Mouse (Mus musculus) liver, adult 2 months (tissue): ENCODE results near the gene Rxfp3.

Source experiments
- CTCF ChIP-seq: fragments of 200-500 bp; IDR thresholded peaks from 2 replicates; pipeline ENCODE4 v1.5.1; 2011; ENCODE audit warnings: low read depth, low read length, control low read depth
- POLR2A ChIP-seq: fragments of 200-500 bp; IDR thresholded peaks from 2 replicates; pipeline ENCODE4 v1.6.1; 2011; ENCODE audit warnings: low read length, control low read depth; ENCODE audit not compliant: insufficient read depth; ENCODE audit errors: extremely low read depth

DNA sequence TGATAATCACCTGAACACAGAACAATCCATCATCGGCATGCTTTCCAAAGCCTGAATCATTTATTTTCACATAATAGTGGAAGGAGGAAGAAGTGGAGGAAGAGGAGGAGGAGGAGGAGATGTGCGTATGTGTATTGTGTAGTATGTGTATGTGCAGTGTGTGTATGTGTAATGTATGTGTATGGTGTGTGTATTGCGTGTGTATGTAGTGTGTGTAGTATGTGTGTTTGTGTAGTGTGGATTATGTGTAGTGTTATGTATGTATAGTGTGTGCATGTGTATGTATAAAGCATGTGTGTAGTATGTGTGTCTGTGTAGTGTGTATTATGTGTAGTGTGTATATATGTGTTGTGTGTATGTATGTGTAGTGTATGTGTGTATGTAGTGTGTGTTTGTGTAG is 45.9 kb upstream of the Rxfp3 start:
- no peak for TF ChIP-seq CTCF
- no peak for TF ChIP-seq POLR2A
